Mouse (Mus musculus) WW6 (cell line): ENCODE data around the gene Rgs8.
A peak's percentile ranks its signal among the peaks of the same experiment; 100 is the strongest.

Experiments
- DNase-seq: peaks from one replicate; pipeline ENCODE4 v3.0.0-alpha.2; 2013; ENCODE audit warnings: low read depth, low spot score

Rgs8 gene

GRCm38 (mm10) chr1:153742374-153743155 is 89.7 kb downstream of the Rgs8 start:
- DNase-seq: no peak

GRCm38 (mm10) chr1:153746119-153746670 is 93.4 kb downstream of the Rgs8 start:
- no peak for DNase-seq

- DNase-seq: no peak
Observed at GRCm38 (mm10) chr1:153746728-153747127, 93.9 kb downstream of the Rgs8 start.

- DNase-seq: no peak
Observed at GRCm38 (mm10) chr1:153747861-153748530, 95.2 kb downstream of the Rgs8 start.

- DNase-seq: no peak
Observed at GRCm38 (mm10) chr1:153748549-153748948, 95.7 kb downstream of the Rgs8 start.

- DNase-seq: peak; percentile 66
Observed at GRCm38 (mm10) chr1:153749211-153749801, 96.5 kb downstream of the Rgs8 start, which contains the start of gene Rnasel. Gene Rnasel (plus strand): TSS chr1:153749426.
